Mouse (Mus musculus) testis, adult 2 months (tissue): ENCODE data around the gene Hoxa11.

Experiments used
- CTCF ChIP-seq: fragments of 200-500 bp; IDR thresholded peaks from 2 replicates; pipeline ENCODE4 v1.5.1; 2012; ENCODE audit warnings: low read depth, mild to moderate bottlenecking, inconsistent platforms, low read length, moderate library complexity; ENCODE audit not compliant: control insufficient read depth, insufficient read depth, insufficient replicate concordance
- POLR2A ChIP-seq: fragments of 200-500 bp; IDR thresholded peaks from 2 replicates; pipeline ENCODE4 v1.6.1; 2012; ENCODE audit warnings: low read depth, mild to moderate bottlenecking, inconsistent platforms, low read length, moderate library complexity; ENCODE audit not compliant: control insufficient read depth

DNA sequence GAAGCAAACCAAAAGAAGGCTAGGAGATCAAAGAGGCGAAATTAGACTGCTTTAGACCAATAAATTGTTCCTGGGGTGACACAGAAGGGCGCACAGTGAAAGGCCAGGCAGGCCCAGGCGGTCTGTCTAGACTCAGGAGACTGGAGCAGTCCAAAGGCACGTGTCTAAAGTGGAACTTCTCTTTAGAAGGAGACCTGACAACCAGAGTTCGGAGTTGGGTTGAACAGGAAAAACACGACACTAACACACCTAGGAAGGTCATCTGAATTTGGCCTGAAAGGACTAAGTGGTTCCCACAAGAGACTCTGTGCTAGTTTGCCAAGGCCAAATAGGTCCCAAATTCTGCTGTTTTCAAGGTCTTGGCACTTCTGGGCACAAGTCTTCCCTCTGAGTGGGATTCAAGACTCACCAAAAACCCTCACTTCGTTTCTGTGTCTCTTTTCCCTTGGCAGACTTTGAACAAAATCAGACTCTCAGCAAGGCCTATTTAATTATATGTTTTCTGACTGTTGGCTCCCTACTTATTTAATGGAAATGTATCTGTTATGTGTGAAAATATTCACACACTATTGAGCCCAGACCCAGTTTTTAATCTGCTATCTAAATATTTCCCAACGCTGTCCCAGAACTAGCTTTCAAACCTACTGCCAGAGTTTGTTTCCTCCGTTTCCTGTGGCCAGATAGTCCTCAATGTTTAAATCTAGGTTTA lies 26.2 kb downstream of the Hoxa11 start:
- TF ChIP-seq CTCF (no peak), POLR2A (no peak)
